In the genomic region with DNA sequence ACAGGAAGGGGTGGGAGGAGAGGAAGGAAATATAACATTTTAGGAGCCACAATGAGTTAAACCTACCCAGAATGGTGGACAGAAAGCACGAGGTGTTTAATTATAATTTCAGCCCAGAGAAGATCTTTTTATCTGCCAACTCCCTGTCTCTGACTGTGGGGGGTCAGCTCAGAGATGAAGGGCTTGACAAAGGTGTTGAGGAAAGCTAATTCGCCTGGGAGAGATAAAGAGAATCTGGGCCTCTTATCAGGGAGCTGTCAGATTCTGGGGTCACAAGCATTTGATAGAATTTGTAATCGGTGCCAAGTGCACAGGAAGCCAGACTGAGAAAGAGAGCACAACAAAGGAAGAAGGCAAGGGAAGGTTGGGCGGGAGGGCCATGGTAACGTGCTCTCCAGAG, we compare ENCODE assay signal across 24 mouse cellular contexts.
"Had no signal": no experiment of that assay in that cellular context is flagged by ENCODE, and none has a peak within 500 bp of the region (broad histone marks: within the 10 kb centered on the region; RNA-seq: fewer than 3 reads in every experiment).

No protein-coding gene starts in this region.

- H3K4me2 ChIP-seq: heart, embryonic 11.5 days; heart, embryonic 13.5 days; heart, embryonic 15.5 days; hindbrain, embryonic 13.5 days; hindbrain, embryonic 15.5 days; kidney, embryonic 15.5 days; limb, embryonic 12.5 days had no signal

- H3K4me3 ChIP-seq: heart, embryonic 13.5 days; heart, embryonic 15.5 days; hindbrain, embryonic 13.5 days; hindbrain, embryonic 15.5 days; kidney, embryonic 15.5 days; layer of hippocampus, adult 2 months; left cerebral cortex, adult 2 months; limb, embryonic 10.5 days; limb, embryonic 12.5 days had no signal

- H3K9me3 ChIP-seq: heart, embryonic 13.5 days; heart, embryonic 15.5 days; hindbrain, embryonic 13.5 days; hindbrain, embryonic 15.5 days; kidney, embryonic 15.5 days; limb, embryonic 10.5 days; limb, embryonic 12.5 days had no signal

- H3K27ac ChIP-seq: heart, embryonic 13.5 days; heart, embryonic 15.5 days; hindbrain, embryonic 13.5 days; hindbrain, embryonic 15.5 days; hindbrain, postnatal 0 days; kidney, embryonic 15.5 days; kidney, postnatal 0 days; layer of hippocampus, adult 2 months; left cerebral cortex, adult 2 months; limb, embryonic 10.5 days; limb, embryonic 12.5 days had no signal

- ATAC-seq: forebrain, postnatal 0 days; hindbrain, postnatal 0 days; intestine, embryonic 16.5 days had no signal

- H3K4me1 ChIP-seq: hindbrain, embryonic 13.5 days; hindbrain, embryonic 15.5 days; kidney, embryonic 15.5 days; limb, embryonic 10.5 days; limb, embryonic 12.5 days had no signal

- H3K27me3 ChIP-seq: heart, embryonic 13.5 days; heart, embryonic 15.5 days; hindbrain, embryonic 13.5 days; hindbrain, embryonic 15.5 days; kidney, embryonic 15.5 days; limb, embryonic 12.5 days had no signal

- H3K9ac ChIP-seq: forebrain, postnatal 0 days; heart, embryonic 13.5 days; heart, embryonic 15.5 days; hindbrain, embryonic 13.5 days; hindbrain, embryonic 15.5 days; kidney, embryonic 15.5 days; limb, embryonic 12.5 days had no signal

- H3K36me3 ChIP-seq: limb, embryonic 10.5 days; limb, embryonic 12.5 days had no signal

- DNase-seq: forebrain, postnatal 0 days; gastrocnemius, postnatal 14 days; gastrocnemius, postnatal 36 days; heart, adult 18-20 months; heart, postnatal 14 days; heart, postnatal 36 days; kidney, adult 11 months; kidney, adult 2 months; kidney, adult 9 months; kidney, postnatal 14 days; kidney, postnatal 4 days had no signal
